Mouse (Mus musculus): ENCODE results near the gene Cdhr3.

GRCm38 (mm10) chr12:33128702-33129101, 36.0 kb upstream of the Cdhr3 start:
- TF ChIP-seq CTCF (IDR thresholded peaks at IDR 0.05; ENCODE audit: extremely low read depth, insufficient read depth, low read length) (no peak), POLR2A (IDR thresholded peaks at IDR 0.05; ENCODE audit: extremely low read depth, insufficient read depth, low read length) (no peak)
